Mouse (Mus musculus) CH12.LX (cell line): ENCODE data around the gene Gm10799.
"Not testable (repeated sequence)": the region's sequence is repeated elsewhere in the genome, so short reads cannot be mapped to it uniquely, and the experiment has no call there.

Experiments
- BHLHE40 ChIP-seq: IDR thresholded peaks from 2 replicates; pipeline ENCODE4 v1.6.1; 2011; ENCODE audit warnings: mild to moderate bottlenecking, low read depth, low read length, improper control_type of control experiment
- CTCF ChIP-seq, 2 experiments: IDR thresholded peaks in 1 of 2; conservative IDR thresholded peaks in 1 of 2; 2 replicates each; pipeline ENCODE4 v1.5.1; 2011 to 2012; ENCODE audit warnings: low read depth in 2 of 2, low read length in 2 of 2, improper control_type of control experiment in 1 of 2, inconsistent platforms in 1 of 2, mild to moderate bottlenecking in 1 of 2, moderate library complexity in 1 of 2
- ELF1 ChIP-seq: IDR thresholded peaks from 2 replicates; pipeline ENCODE4 v1.6.1; 2014; ENCODE audit warnings: low read depth, mild to moderate bottlenecking, inconsistent platforms, low read length, improper control_type of control experiment
- EP300 ChIP-seq: IDR thresholded peaks from 2 replicates; pipeline ENCODE4 v1.6.1; 2011; ENCODE audit warnings: low read length, improper control_type of control experiment
- GABPA ChIP-seq: IDR thresholded peaks from 2 replicates; pipeline ENCODE4 v1.6.1; 2012; ENCODE audit warnings: low read depth, low read length, improper control_type of control experiment, inconsistent platforms; ENCODE audit not compliant: insufficient replicate concordance
- HCFC1 ChIP-seq: IDR thresholded peaks from 2 replicates; pipeline ENCODE4 v1.6.1; 2012; ENCODE audit warnings: low read depth, mild to moderate bottlenecking, inconsistent platforms, low read length, improper control_type of control experiment
- KAT2A ChIP-seq: IDR thresholded peaks from 2 replicates; pipeline ENCODE4 v1.6.1; 2012; ENCODE audit warnings: low read length, improper control_type of control experiment, inconsistent platforms; ENCODE audit not compliant: insufficient replicate concordance
- MXI1 ChIP-seq: IDR thresholded peaks from 2 replicates; pipeline ENCODE4 v1.6.1; 2011; ENCODE audit warnings: mild to moderate bottlenecking, low read depth, low read length, improper control_type of control experiment
- POLR2A ChIP-seq: IDR thresholded peaks from 2 replicates; pipeline ENCODE4 v1.6.1; 2011; ENCODE audit warnings: low read depth, mild to moderate bottlenecking, improper control_type of control experiment, low read length
- USF1 ChIP-seq: IDR thresholded peaks from 2 replicates; pipeline ENCODE4 v1.6.1; 2014; ENCODE audit warnings: low read depth, mild to moderate bottlenecking, inconsistent platforms, low read length, improper control_type of control experiment
- USF2 ChIP-seq: conservative IDR thresholded peaks from 2 replicates; pipeline ENCODE4 v1.6.1; 2011; ENCODE audit warnings: low read depth, low read length, improper control_type of control experiment

DNA sequence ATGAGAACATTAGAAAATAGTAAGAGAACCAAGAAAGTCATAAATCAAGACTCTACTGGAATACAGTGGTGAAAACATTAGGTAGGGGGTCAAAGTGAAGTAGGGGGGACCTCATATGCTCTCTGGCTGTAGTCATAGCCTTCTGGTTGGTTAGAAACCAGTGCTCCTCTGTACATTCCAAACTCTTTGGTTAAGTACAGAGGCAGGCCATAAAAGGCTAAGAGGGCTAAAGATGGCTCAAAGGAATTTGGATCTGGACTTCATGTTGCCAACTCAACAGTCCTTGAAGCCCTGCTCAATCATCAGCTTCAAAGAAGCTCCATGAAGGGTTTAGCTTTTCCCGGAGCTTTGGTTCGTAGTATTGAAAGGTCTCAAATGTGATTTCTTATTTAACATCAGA is 40.7 kb upstream of the Gm10799 start:
- not testable (repeated sequence) for TF ChIP-seq KAT2A; USF2; CTCF (conservative IDR thresholded peaks at IDR 0.05 in 1 of 2, IDR thresholded peaks at IDR 0.05 in 1 of 2; ENCODE audit: low read depth in 2 of 2, low read length in 2 of 2); MXI1; USF1; ELF1; BHLHE40; HCFC1; EP300; GABPA; POLR2A
